10 mouse cellular contexts compared by ENCODE assay signal in genomic region chr4:141705331-141705730, GRCm38 (mm10). TPM values are rescaled to one million over a fixed set of nuclear protein-coding genes. Genes with fewer than 3 reads are reported as not detected.
DNase-seq lines count a peak whose midpoint lies in the region; ATAC-seq and TF ChIP-seq lines count a peak whose summit lies in the region.
"Had no signal": no experiment of that assay in that cellular context is flagged by ENCODE, and none has a peak within 500 bp of the region (broad histone marks: within the 10 kb centered on the region; RNA-seq: fewer than 3 reads in every experiment).

No protein-coding gene starts in this region.

- DNase-seq in adrenal gland, postnatal 10 days: peak; percentile 37
- DNase-seq in adrenal gland, postnatal 4 days (ENCODE audit: low spot score in 2 of 2): no peak
- DNase-seq in lung, adult 18-20 months: no peak
- peak; percentile 32 to 37 for DNase-seq in left cerebral cortex, adult 2 months (ENCODE audit: extremely low spot score in 1 of 2, low spot score in 2 of 2)
- peak; percentile 44 to 66 for DNase-seq in right cerebral cortex, postnatal 36 days (ENCODE audit: low spot score in 2 of 2)
- no peak for DNase-seq in thymus, postnatal 10 days (ENCODE audit: low spot score in 2 of 2)
- DNase-seq in heart, postnatal 36 days: no peak
- DNase-seq: kidney, adult 2 months had no signal

- no peak overlapping the region for H3K4me2 ChIP-seq in lung, embryonic 15.5 days

- intact Hi-C loops in left cerebral cortex, adult 2 months (cut with DNase I): no loop called here
- intact Hi-C loops in heart, postnatal 36 days (cut with DNase I): no loop called here

- no peak overlapping the region for H3K27ac ChIP-seq in lung, embryonic 15.5 days
- H3K27ac ChIP-seq in left cerebral cortex, adult 2 months: 0 out of 2 replicates have a peak overlapping the region, but pooled peaks have one; percentile 9

- no peaks in the 10 kb centered on the region for H3K4me1 ChIP-seq in lung, embryonic 15.5 days

- peak; percentile 35; the same call in 1 of the 2 replicates for ATAC-seq in lung, embryonic 15.5 days (ENCODE audit: borderline replicate concordance, extremely low read depth, low FRiP score, low TSS enrichment)

- H3K36me3 ChIP-seq in lung, embryonic 15.5 days: peaks cover 94% of the 10 kb centered on the region

- H3K9ac ChIP-seq in lung, embryonic 15.5 days: no peak overlapping the region

- peak; percentile 13 for TF ChIP-seq CTCF in left cerebral cortex, adult 2 months (IDR thresholded peaks at IDR 0.05)

- no peak overlapping the region for H3K4me3 ChIP-seq in lung, embryonic 15.5 days
- H3K4me3 ChIP-seq in left cerebral cortex, adult 2 months: no peak overlapping the region
- H3K4me3 ChIP-seq: erythroblast, embryonic 14.5 days had no signal

- no peaks in the 10 kb centered on the region for H3K9me3 ChIP-seq in lung, embryonic 15.5 days

- WGBS in lung, embryonic 15.5 days: 81% methylated on average over 4 of the region's 4 CpGs

- H3K27me3 ChIP-seq in lung, embryonic 15.5 days: no peaks in the 10 kb centered on the region

RNA-seq across cellular contexts. Expression of gene Ddi2, which starts 17.9 kb away (rescaled TPM):
- 10 to 100 TPM; 48.6 to 59.9 TPM for total RNA-seq in adrenal gland, postnatal 10 days (2021)
- 10 to 100 TPM; 51.8 to 56.0 TPM for total RNA-seq in adrenal gland, postnatal 4 days (2021)
- polyA plus RNA-seq in lung, embryonic 15.5 days (2015; fragmentation: Nextera tagmentation; extraction: Ambion mirVana): 22.1 and 22.8 TPM in 2 replicates
- 10 to 100 TPM; 47.8 to 48.5 TPM for total RNA-seq in left cerebral cortex, adult 2 months (2021)
- 10 to 100 TPM; 30.7 to 31.0 TPM for total RNA-seq in heart, postnatal 36 days (2021)

RNA-seq across cellular contexts. Expression of gene Rsc1a1, which starts 19.9 kb away (rescaled TPM):
- 1 to 10 TPM; 2.8 to 3.5 TPM for total RNA-seq in adrenal gland, postnatal 10 days (2021)
- total RNA-seq in adrenal gland, postnatal 4 days (2021): not detected
- not detected in 2 replicates for polyA plus RNA-seq in lung, embryonic 15.5 days (2015; fragmentation: Nextera tagmentation; extraction: Ambion mirVana)
- 1 to 10 TPM; 1.1 to 1.2 TPM for total RNA-seq in left cerebral cortex, adult 2 months (2021)
- total RNA-seq in heart, postnatal 36 days (2021): under 1 TPM in 1 of 2 experiments, not detected in 1; 1.00 TPM

RNA-seq across cellular contexts. Expression of gene Plekhm2, which starts 40.6 kb away (rescaled TPM):
- total RNA-seq in adrenal gland, postnatal 10 days (2021): 10 to 100 TPM; 37.6 to 42.2 TPM
- total RNA-seq in adrenal gland, postnatal 4 days (2021): 10 to 100 TPM; 55.5 to 60.5 TPM
- 5.5 and 6.2 TPM in 2 replicates for polyA plus RNA-seq in lung, embryonic 15.5 days (2015; fragmentation: Nextera tagmentation; extraction: Ambion mirVana)
- 10 to 100 TPM; 90.1 to 94.2 TPM for total RNA-seq in left cerebral cortex, adult 2 months (2021)
- 100 to 1,000 TPM; 103 to 112 TPM for total RNA-seq in heart, postnatal 36 days (2021)

RNA-seq across cellular contexts. Expression of gene Agmat, which starts 41.1 kb away (rescaled TPM):
- total RNA-seq in adrenal gland, postnatal 10 days (2021): 10 to 100 TPM; 15.6 to 34.4 TPM
- total RNA-seq in adrenal gland, postnatal 4 days (2021): 10 to 100 TPM in 1 of 2 experiments, 1 to 10 TPM in 1; 4.9 to 13.6 TPM
- polyA plus RNA-seq in lung, embryonic 15.5 days (2015; fragmentation: Nextera tagmentation; extraction: Ambion mirVana): 0.20 and 0.26 TPM in 2 replicates
- total RNA-seq in left cerebral cortex, adult 2 months (2021): 1 to 10 TPM; 2.0 to 2.7 TPM
- under 1 TPM in 1 of 2 experiments, not detected in 1; 0.19 TPM for total RNA-seq in heart, postnatal 36 days (2021)

Comparison
In these comparisons a context has a peak if more than half of its experiments do, and no peak if none do; other contexts are left out.
1. DNase-seq: peak in adrenal gland, postnatal 10 days (single experiment), left cerebral cortex, adult 2 months (2 of 2) and right cerebral cortex, postnatal 36 days (2 of 2); none in adrenal gland, postnatal 4 days (0 of 2), lung, adult 18-20 months (0 of 2), thymus, postnatal 10 days (0 of 2) and heart, postnatal 36 days (0 of 2).